Mouse (Mus musculus): Measurements from ENCODE around the gene Eme1.

- TF ChIP-seq CTCF (conservative IDR thresholded peaks at IDR 0.05 in 1 of 2, IDR thresholded peaks at IDR 0.05 in 1 of 2; ENCODE audit: low read depth in 2 of 2, low read length in 2 of 2) (no peak), CHD2 (IDR thresholded peaks at IDR 0.05; ENCODE audit: low read length) (no peak), EP300 (IDR thresholded peaks at IDR 0.05; ENCODE audit: low read length) (no peak), NELFE (IDR thresholded peaks at IDR 0.05; ENCODE audit: low read depth, low read length) (no peak)
Observed at GRCm38 (mm10) chr11:94600447-94600846, 53.3 kb downstream of the Eme1 start.

All from CH12.LX (cell line).